Mouse (Mus musculus) kidney, embryonic 14.5 days (tissue): Measurements from ENCODE around the gene Adcy7. TPM values are rescaled to one million over a fixed set of nuclear protein-coding genes. Genes with fewer than 3 reads are reported as not detected.

Experiments
- ATAC-seq: fragments of 200-750 bp; cut with Nextera tagmentation; 2 replicates; pipeline ENCODE4 v1.8.0; 2017; ENCODE audit warnings: moderate number of reproducible peaks, mild to moderate bottlenecking, moderate TSS enrichment, moderate library complexity; ENCODE audit not compliant: low FRiP score, low TSS enrichment
- H3K27ac ChIP-seq: fragments of 300-500 bp; sonication (generic); 2 replicates; pipeline ENCODE4 v1.5.1; 2014; ENCODE audit warnings: low read depth, mild to moderate bottlenecking, low read length, moderate library complexity, mixed read lengths
- H3K27me3 ChIP-seq: fragments of 300-500 bp; sonication (generic); 2 replicates; pipeline ENCODE4 v1.6.1; 2014; ENCODE audit warnings: mild to moderate bottlenecking, low read length; ENCODE audit not compliant: control insufficient read depth, insufficient read depth
- H3K36me3 ChIP-seq: fragments of 300-500 bp; sonication (generic); 2 replicates; pipeline ENCODE4 v1.6.1; 2014; ENCODE audit warnings: low read length, mixed read lengths; ENCODE audit not compliant: control insufficient read depth, insufficient read depth
- H3K4me1 ChIP-seq: fragments of 300-500 bp; sonication (generic); 2 replicates; pipeline ENCODE4 v1.6.1; 2014; ENCODE audit warnings: low read length, mixed read lengths; ENCODE audit not compliant: control insufficient read depth, insufficient read depth
- H3K4me2 ChIP-seq: fragments of 300-500 bp; sonication (generic); replicated peaks from 2 replicates; pipeline ENCODE4 v1.6.1; 2014; ENCODE audit warnings: low read depth, mild to moderate bottlenecking, low read length
- H3K4me3 ChIP-seq: fragments of 300-500 bp; sonication (generic); 2 replicates; pipeline ENCODE4 v1.5.1; 2014; ENCODE audit warnings: mild to moderate bottlenecking, low read length
- H3K9ac ChIP-seq: fragments of 300-500 bp; sonication (generic); 2 replicates; pipeline ENCODE4 v1.6.1; 2014; ENCODE audit warnings: low read depth, mild to moderate bottlenecking, low read length, moderate library complexity
- H3K9me3 ChIP-seq: fragments of 300-500 bp; sonication (generic); 2 replicates; pipeline ENCODE4 v1.6.1; 2016; ENCODE audit warnings: low read length; ENCODE audit not compliant: control insufficient read depth
- WGBS: fragments of 180-500 bp; shearing (Covaris S2); extraction: QIAGEN DNeasy Blood & Tissue Kit; methylation state at CpG from one replicate; pipeline ENCODE4 v1.1.7; 2014; 5-methylcytosine and 5-hydroxymethylcytosine counted together
- polyA plus RNA-seq: library from polyadenylated mRNA; unstranded; fragments of >200 nt; fragmentation: Nextera tagmentation; extraction: Ambion mirVana; gene quantifications from 2 replicates; pipeline ENCODE4 v1.2.1, GENCODE M21; 2014

The Adcy7 gene
- polyA plus RNA-seq, 1 experiment from 2014 or later = 3.1 TPM

DNA sequence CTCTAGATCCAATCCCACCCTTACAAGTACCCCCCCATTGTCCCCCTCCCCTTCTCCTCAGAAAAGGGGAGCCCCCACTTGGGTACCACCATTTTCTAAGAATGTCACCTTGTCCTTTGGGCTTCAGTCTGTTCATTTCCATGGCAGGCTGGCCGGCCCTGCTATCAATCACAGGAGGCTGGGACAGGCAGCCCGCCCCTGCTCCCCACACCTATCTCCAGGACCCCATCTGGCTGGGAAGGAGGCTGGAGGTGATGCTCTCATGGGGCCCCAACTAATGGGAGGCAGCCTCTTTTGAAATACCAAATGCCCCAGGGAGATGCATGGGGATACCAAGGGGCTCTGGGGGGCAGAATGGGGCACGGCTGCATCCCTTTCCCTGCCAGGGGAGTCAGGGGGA, 20.7 kb downstream of the Adcy7 start:
- Histone ChIP-seq H3K4me2 (no peak overlapping the region), H3K9me3 (no peaks in the 10 kb centered on the region), H3K36me3 (no peaks in the 10 kb centered on the region), H3K4me1 (0 out of 2 replicates have a peak, but pooled peaks cover under 1% of the 10 kb centered on the region), H3K27me3 (no peaks in the 10 kb centered on the region), H3K4me3 (no peak overlapping the region), H3K27ac (no peak overlapping the region), H3K9ac (no peak overlapping the region)
- 83% methylated on average over 3 of the region's 3 CpGs for WGBS
- ATAC-seq = no peak

DNA sequence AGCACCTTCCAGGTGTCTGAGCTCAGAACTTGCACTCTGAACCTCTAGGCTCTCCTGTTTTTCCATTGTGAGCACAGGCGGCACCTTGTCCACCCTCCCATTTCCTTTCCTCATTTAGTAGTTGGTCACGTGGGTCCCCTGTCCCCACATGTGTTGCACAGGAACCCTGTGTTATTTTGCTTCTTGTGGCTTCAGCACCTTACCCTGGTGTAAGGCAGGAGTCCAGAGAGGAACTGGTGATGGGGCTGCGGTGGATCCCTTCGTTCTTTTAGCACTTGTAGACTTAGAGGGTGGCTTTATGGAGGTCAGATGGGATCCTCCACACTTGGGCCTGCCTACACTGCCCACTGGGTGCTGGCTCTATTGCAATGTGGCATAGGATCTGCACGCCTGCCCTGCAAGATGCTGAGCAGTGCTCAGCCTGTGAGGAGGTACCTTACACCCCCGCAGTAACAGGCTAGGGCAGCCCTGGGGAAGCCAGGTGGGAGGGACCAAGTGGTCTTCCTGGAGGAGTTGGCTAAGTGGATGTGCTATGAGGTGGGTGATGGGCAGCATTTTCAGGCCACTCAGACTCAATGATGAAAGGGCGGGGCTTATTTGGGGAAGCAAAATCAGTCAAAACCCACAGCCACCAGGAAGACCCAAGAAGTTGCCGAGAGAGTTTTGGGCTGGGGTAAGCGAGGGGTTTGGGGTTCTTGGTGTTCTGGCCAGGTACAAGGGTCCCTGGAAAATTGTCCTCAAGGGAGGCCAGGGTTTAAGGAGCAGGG, 21.6 kb downstream of the Adcy7 start:
- ATAC-seq = no peak
- Histone ChIP-seq H3K36me3 (no peaks in the 10 kb centered on the region), H3K4me3 (no peak overlapping the region), H3K4me1 (0 out of 2 replicates have a peak, but pooled peaks cover 4% of the 10 kb centered on the region), H3K4me2 (no peak overlapping the region), H3K27me3 (no peaks in the 10 kb centered on the region), H3K27ac (no peak overlapping the region), H3K9me3 (no peaks in the 10 kb centered on the region), H3K9ac (no peak overlapping the region)
- WGBS = 85% methylated on average over 9 of the region's 9 CpGs

GRCm38 (mm10) chr8:88294977-88295376, 22.8 kb downstream of the Adcy7 start:
- 89% methylated on average over 2 of the region's 2 CpGs for WGBS
- H3K27ac ChIP-seq = no peak overlapping the region
- no peaks in the 10 kb centered on the region for H3K9me3 ChIP-seq
- H3K4me3 ChIP-seq = no peak overlapping the region
- no peak overlapping the region for H3K4me2 ChIP-seq
- no peak overlapping the region for H3K9ac ChIP-seq
- no peaks in the 10 kb centered on the region for H3K36me3 ChIP-seq
- H3K4me1 ChIP-seq = 0 out of 2 replicates have a peak, but pooled peaks cover 4% of the 10 kb centered on the region
- no peak for ATAC-seq
- H3K27me3 ChIP-seq = no peaks in the 10 kb centered on the region

DNA sequence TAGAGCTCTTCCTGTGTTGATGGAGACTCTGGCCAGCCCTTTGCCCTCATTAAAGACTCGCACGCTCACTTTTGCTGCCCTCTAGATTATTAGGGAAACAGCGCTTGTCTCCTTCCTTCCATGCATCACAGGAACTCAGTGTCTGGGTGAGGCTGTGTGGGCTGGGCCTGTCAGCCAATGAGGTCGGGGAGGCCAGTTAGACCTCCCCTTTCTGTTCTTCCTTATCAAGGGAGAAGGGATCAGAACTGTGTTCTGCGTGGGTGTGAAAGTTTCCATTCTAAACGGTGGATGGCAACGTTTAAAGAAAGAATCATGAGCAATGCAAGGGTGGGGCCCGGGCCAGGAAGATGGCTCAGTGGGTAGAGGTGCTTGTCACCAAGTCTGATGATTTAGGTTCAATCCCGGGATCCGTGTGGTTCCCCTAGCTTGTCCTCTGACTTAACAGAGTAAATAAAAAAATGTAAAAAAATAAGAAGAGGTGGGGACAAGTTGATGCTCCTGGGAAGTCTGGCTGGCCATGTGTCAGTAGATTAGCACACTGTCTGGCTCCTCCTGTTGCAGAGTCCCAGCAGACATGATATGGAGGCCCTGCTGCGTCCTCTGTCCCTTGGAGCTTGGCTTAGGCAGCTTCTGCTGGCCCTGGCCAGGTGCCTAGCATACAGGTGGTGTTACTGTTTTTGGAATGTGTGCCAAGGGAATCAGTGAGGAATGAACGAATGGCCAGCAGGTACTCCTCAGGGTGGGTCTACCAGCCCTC, 26.0 kb downstream of the Adcy7 start:
- WGBS = 35% methylated on average over 12 of the region's 12 CpGs

GRCm38 (mm10) chr8:88298733-88299103, 26.5 kb downstream of the Adcy7 start:
- no peak overlapping the region for H3K4me2 ChIP-seq
- H3K27me3 ChIP-seq = no peaks in the 10 kb centered on the region
- no peaks in the 10 kb centered on the region for H3K9me3 ChIP-seq
- no peak overlapping the region for H3K9ac ChIP-seq
- H3K36me3 ChIP-seq = no peaks in the 10 kb centered on the region
- 89% methylated on average over 10 of the region's 10 CpGs for WGBS
- H3K27ac ChIP-seq = no peak overlapping the region
- no peak overlapping the region for H3K4me3 ChIP-seq
- ATAC-seq = no peak
- 0 out of 2 replicates have a peak, but pooled peaks cover 4% of the 10 kb centered on the region for H3K4me1 ChIP-seq

More for the DNA sequence above, 26.0 kb downstream of the Adcy7 start:
- no peak overlapping the region for H3K4me3 ChIP-seq
- no peaks in the 10 kb centered on the region for H3K9me3 ChIP-seq
- no peak overlapping the region for H3K9ac ChIP-seq
- H3K4me2 ChIP-seq = no peak overlapping the region
- no peaks in the 10 kb centered on the region for H3K27me3 ChIP-seq
- H3K27ac ChIP-seq = peak overlapping the region; percentile 24; the same call in 1 of the 2 replicates
- H3K4me1 ChIP-seq = 0 out of 2 replicates have a peak, but pooled peaks cover 4% of the 10 kb centered on the region
- no peak for ATAC-seq
- no peaks in the 10 kb centered on the region for H3K36me3 ChIP-seq

DNA sequence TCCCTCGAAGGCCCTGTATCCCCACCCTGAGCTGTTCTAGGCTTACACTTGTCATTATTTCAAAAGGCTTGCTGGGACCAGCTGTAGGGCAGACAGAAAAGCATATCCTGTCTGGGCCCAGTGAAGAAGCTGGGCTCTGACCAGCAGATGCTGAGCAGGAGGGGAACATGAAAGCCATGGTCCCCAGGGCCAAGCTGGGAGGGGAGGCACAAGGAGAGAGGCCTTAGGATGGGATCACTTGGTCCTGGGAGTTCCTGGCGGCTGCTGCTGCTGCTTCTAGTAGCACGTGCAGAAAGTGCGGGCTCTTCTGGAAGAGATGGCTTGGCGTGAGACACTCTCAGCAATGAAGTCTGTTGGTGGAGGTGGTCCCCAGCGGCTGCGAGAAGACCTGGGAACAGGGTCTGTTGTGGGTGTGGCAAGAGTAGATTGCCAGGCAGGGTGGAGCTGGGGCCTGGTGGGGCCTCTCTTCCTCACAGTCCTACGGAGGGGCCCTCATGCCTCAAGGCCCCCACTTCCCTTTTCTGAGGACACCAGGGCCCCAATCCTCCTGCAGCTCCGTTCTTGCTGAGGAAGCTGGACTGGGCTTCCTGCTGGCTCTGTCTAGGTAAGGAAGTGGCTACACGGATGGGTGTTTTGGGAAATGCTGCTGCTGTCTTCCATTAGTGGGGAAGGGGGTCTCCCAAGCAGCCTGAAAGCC, 27.9 kb downstream of the Adcy7 start:
- 72% methylated on average over 10 of the region's 10 CpGs for WGBS
- Histone ChIP-seq H3K27ac (no peak overlapping the region), H3K36me3 (no peaks in the 10 kb centered on the region), H3K9me3 (no peaks in the 10 kb centered on the region), H3K27me3 (no peaks in the 10 kb centered on the region), H3K4me3 (no peak overlapping the region), H3K4me1 (0 out of 2 replicates have a peak, but pooled peaks cover 4% of the 10 kb centered on the region), H3K4me2 (no peak overlapping the region), H3K9ac (no peak overlapping the region)
- ATAC-seq = no peak

DNA sequence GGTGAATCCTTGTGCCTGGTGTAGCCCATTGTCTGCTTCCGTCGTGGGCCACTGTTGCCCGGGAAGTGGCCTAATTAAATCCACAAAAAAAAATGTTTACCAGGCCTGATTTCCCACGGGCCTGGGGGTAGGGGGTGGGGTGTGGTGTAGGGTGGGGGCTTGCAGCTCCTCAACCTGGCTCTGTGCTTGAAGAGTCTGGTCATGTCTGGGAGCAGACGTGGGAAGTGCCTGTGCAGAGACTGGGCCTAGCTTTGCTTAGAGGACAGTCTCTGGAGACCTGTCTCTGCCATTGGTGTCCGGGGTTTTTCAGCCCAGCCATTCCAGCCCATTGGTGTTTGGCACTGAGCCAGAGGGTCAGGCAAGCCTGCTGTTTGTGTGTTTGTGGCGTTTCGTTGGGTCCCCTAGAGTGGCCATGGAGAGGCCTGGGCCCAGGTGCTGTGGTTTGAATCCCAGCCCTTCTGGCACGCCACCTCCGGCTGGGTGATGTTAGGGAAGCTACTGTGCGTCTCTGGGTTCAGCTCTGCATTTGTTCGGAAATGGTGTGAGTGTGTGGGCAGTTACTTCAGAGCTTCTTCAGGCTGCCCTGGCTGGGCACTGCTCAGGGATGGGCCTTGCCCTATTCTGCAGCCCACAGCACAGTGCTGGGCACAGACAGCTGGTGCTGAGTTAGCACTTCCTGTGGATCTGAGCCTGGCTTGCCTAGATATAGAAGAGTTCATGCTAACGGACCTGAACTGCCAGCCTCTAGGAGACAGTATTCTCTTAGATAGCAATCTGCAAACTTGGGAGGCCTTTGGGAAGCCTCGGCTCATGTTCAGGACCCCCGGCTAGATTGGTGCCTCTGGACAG, 29.6 kb downstream of the Adcy7 start:
- Histone ChIP-seq H3K9ac (no peak overlapping the region), H3K4me3 (no peak overlapping the region), H3K9me3 (no peaks in the 10 kb centered on the region), H3K27me3 (no peaks in the 10 kb centered on the region), H3K4me2 (no peak overlapping the region), H3K27ac (no peak overlapping the region), H3K4me1 (0 out of 2 replicates have a peak, but pooled peaks cover 4% of the 10 kb centered on the region), H3K36me3 (no peaks in the 10 kb centered on the region)
- no peak for ATAC-seq
- whole genome bisulfite sequencing = 74% methylated on average over 15 of the region's 15 CpGs

DNA sequence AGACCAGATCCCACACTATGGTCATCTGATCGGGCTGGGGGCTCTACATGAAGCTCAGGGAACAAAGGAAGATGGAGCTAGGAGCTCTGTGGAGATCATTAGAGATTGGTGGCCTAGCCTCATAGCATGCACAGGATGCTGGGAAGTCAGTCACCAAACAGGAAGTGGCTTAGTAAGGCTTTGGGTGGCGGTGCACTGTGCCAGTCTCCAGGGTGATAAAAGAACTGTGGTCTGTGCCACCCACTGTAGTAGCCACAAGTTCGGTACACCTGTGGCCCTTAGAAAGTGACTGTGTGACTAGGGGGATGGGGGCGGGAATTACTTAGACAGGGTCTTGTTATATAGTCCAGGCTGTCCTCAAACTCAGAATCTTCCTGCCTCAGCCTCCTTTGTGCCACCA, 33.6 kb downstream of the Adcy7 start:
- H3K4me2 ChIP-seq = no peak overlapping the region
- no peaks in the 10 kb centered on the region for H3K4me1 ChIP-seq
- 85% methylated on average over 4 of the region's 4 CpGs for WGBS
- H3K27me3 ChIP-seq = no peaks in the 10 kb centered on the region
- H3K4me3 ChIP-seq = no peak overlapping the region
- ATAC-seq = no peak
- no peaks in the 10 kb centered on the region for H3K36me3 ChIP-seq
- H3K9ac ChIP-seq = no peak overlapping the region
- no peaks in the 10 kb centered on the region for H3K9me3 ChIP-seq
- no peak overlapping the region for H3K27ac ChIP-seq
